Mouse (Mus musculus) cerebellum, adult 2 months (tissue): ENCODE measurements at regions not wholly inside any gene's neighbourhood (a gene's known extent, or its start where the extent isn't known, plus 50 kb on each side); places are given as distances from the start of the nearest gene placed in this dataset.

Experiments
- CTCF ChIP-seq: fragments of 200-500 bp; IDR thresholded peaks from 2 replicates; pipeline ENCODE4 v1.5.1; 2011; ENCODE audit warnings: low read depth, mild to moderate bottlenecking, control low read depth, low read length, moderate library complexity, borderline replicate concordance; ENCODE audit not compliant: insufficient read depth
- POLR2A ChIP-seq: fragments of 200-500 bp; IDR thresholded peaks from 2 replicates; pipeline ENCODE4 v1.6.1; 2011; ENCODE audit warnings: low read length, control low read depth, borderline replicate concordance; ENCODE audit not compliant: insufficient read depth

GRCm38 (mm10) chr14:84283440-84284203 lies 159.7 kb upstream of the Pcdh17 start:
- TF ChIP-seq CTCF (no peak), POLR2A (no peak)
